Mouse (Mus musculus) ovary, adult 10 weeks (tissue): ENCODE data around the gene Gle1. TPM values are rescaled to one million over a fixed set of nuclear protein-coding genes. Genes with fewer than 3 reads are reported as not detected.

ENCODE experiments used
- polyA plus RNA-seq: library from polyadenylated mRNA; stranded (reverse); fragments of 350-450 nt; fragmentation: Illumina TruSeq; extraction: RNeasy Lipid Tissue Mini Kit (QIAGEN cat#74804); gene quantifications from one replicate; pipeline ENCODE4 v1.2.3, GENCODE M21; 2014

The Gle1 gene
- polyA plus RNA-seq: 10.7 TPM

DNA sequence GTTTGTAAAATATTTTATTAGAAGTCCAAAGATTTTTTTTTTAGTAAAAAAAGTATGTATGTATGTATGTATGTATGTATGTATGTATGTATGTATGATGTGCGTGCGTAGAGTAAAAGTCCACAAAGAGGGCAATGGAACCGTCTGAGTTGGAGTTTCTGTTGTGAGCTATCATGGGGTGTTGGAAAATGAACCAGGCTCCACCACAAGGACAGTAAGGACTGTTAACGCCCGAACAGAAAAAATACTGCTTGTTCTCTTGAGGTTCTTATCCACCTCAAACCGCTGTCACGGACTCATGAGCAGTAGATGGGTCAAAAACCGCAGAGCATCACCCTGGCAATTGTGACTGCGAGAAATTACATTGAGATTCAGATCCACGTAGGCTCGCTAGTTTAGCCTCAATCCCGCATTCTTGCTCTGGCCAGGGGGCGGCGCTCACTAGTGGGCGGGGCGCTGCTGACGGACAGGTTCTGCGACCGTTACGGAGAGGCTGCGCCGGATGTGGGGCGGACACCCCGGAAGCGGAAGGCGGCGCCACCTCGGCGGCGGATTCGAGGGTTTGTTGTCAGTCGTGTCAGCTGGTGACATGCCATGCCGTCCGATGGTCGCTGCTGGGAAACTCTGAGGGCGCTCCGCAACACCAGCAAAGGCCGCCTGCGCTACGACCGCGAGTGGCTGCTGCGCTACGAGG lies at the start of gene Gle1:
Gene Gle1 (plus strand): TSS at position 521 of the 694 bp plus-strand sequence.

DNA sequence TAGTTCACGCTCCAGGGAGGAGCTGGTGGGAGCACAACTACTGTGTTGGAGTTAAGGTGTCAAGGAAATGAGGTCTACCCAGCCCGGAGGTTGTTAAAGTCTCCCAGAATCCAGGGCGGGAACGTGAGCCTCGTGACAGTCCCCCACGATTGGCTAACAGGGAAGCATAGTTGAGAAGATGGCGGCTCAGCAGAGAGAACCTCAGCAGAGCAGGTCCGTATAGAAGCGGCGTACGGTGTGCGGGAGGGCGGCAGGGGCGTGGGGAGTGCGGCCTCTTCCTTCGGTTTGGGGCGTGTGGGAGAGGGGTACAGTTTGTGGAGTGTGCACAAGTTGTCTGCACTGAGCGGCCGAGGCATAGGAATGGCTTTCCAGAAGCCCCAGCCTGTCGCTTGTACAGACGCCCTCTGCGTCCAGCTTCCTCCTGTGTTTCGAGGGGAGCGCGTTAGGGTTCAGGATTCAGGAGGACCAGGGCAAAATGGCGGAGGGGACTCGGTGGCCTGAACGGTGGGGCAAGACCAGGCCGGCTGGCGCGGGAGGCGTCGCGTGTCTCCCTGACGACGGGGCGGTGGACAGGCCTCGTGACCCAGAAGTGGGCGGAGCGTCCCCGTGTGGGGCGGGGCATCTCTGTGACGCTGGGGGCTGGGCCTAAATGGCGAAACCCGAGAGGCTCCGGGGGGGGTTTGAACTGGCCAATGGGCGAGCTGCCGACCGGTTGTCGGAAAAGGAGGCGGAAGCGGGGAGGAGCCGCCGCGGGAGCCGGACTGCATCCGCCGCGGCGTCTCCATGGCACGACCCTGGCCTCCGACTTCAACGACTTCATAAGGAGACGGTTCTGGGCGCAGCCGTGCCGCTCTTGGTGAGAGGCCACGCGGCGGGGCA lies 45.9 kb upstream of the Gle1 start, which contains the start of gene Odf2:
Gene Odf2 (plus strand): TSS at position 156 of the 879 bp plus-strand sequence.

DNA sequence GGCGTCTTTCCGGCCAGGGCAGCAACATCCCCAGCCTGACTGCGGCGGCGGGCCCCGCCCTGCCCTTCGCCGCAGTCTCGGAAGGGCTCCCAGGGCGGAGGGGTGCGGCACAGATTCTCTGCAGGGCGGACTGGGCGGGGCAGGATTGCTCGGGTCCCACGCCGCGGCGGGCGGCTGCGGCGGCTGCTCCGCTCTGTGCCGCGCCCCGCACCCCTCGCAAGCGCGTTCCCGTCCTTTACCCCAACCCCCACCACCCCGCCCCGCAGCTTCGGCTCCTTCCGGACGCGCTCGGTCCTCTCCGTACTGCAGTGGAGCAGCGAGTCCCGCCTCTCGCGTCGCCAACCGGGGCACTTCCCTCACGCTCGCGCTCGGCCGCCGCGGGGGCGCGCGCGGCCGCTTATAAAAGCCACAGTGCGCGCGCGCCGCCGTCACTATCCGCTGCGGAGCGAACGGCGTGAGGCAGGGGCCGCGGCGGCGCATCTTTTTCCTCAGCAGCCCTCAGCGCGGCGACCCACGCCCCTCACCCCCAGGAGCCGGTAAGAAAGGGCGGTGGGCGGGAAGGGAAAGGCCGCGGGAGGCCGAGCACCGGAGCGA lies 30.1 kb downstream of the Gle1 start, which contains the start of gene Sptan1:
Gene Sptan1 (plus strand): TSS at position 311 of the 594 bp plus-strand sequence.

Other genes with a start within 250 kb of the Gle1 start
- not detected for gene Gm13420, start 183.7 kb upstream of the Gle1 start, polyA plus RNA-seq
- not detected for gene Gm13547, start 176.1 kb upstream of the Gle1 start, polyA plus RNA-seq
- gene Coq4, start 147.9 kb upstream of the Gle1 start, polyA plus RNA-seq: 2.2 TPM
- 6.4 TPM for gene Trub2, start 146.9 kb upstream of the Gle1 start, polyA plus RNA-seq
- 1.1 TPM for gene Slc27a4, start 132.8 kb upstream of the Gle1 start, polyA plus RNA-seq
- 1.3 TPM for gene Urm1, start 115.4 kb upstream of the Gle1 start, polyA plus RNA-seq
- gene Cercam, start 66.3 kb upstream of the Gle1 start, polyA plus RNA-seq: 4.0 TPM
- gene Odf2, start 46.2 kb upstream of the Gle1 start, polyA plus RNA-seq: 10.1 TPM
- 52.6 TPM for gene Sptan1, start 30.1 kb downstream of the Gle1 start, polyA plus RNA-seq
- gene Wdr34, start 113.5 kb downstream of the Gle1 start, polyA plus RNA-seq: 0.83 TPM
- 804 TPM for gene Set, start 122.0 kb downstream of the Gle1 start, polyA plus RNA-seq
- gene Pkn3, start 142.3 kb downstream of the Gle1 start, polyA plus RNA-seq: not detected
- gene Zdhhc12, start 158.2 kb downstream of the Gle1 start, polyA plus RNA-seq: 1.3 TPM
- 1.5 TPM for gene Zer1, start 189.2 kb downstream of the Gle1 start, polyA plus RNA-seq
- gene Tbc1d13, start 198.3 kb downstream of the Gle1 start, polyA plus RNA-seq: 11.6 TPM
- not detected for gene Endog, start 236.1 kb downstream of the Gle1 start, polyA plus RNA-seq
- gene Spout1, start 243.0 kb downstream of the Gle1 start, polyA plus RNA-seq: 1.5 TPM